Mouse (Mus musculus) embryo, embryonic 11.5 days (tissue): ENCODE data around the gene Olfr18.
"Not testable (repeated sequence)": the region's sequence is repeated elsewhere in the genome, so short reads cannot be mapped to it uniquely, and the experiment has no call there.

Source experiments
- DNase-seq: peaks from one replicate; pipeline ENCODE4 v3.0.0-alpha.2; 2012; ENCODE audit warnings: low read depth, low spot score

Gene Olfr18

DNA sequence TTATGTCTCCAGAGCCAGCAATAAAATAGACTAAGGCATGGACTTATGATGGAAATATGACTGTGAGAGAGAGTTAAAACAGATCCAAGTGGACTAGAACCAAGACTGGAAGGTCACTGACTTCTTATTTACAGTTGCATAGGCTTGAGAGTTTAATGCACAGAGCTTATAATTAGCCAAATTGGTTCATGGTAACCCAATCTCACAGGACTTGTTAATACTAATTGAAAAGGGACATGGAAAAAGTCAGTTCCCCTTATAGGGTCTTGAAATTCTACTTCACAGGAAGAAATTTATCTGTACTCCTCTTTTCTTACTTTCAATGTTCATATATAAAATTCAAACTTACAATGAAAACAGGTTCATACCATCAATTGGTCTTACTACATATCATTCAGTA is at the start of gene Olfr18:
TSS of gene Olfr18 (minus strand) at position 101 of the 400 bp plus-strand sequence.
- DNase-seq = no peak

GRCm38 (mm10) chr9:20385343-20385703 is 49.4 kb upstream of the Olfr18 start:
- no peak for DNase-seq

- peak; percentile 90 for DNase-seq
Observed at GRCm38 (mm10) chr9:20384532-20385342, 48.8 kb upstream of the Olfr18 start, which contains the start of gene Zfp560. Gene Zfp560 (minus strand): TSS chr9:20385177.

- DNase-seq = no peak
Observed at GRCm38 (mm10) chr9:20383659-20384058, 47.8 kb upstream of the Olfr18 start.

- DNase-seq = no peak
Observed at GRCm38 (mm10) chr9:20374712-20375111, 38.8 kb upstream of the Olfr18 start.

- DNase-seq = no peak
Observed at GRCm38 (mm10) chr9:20367311-20367710, 31.4 kb upstream of the Olfr18 start.

DNA sequence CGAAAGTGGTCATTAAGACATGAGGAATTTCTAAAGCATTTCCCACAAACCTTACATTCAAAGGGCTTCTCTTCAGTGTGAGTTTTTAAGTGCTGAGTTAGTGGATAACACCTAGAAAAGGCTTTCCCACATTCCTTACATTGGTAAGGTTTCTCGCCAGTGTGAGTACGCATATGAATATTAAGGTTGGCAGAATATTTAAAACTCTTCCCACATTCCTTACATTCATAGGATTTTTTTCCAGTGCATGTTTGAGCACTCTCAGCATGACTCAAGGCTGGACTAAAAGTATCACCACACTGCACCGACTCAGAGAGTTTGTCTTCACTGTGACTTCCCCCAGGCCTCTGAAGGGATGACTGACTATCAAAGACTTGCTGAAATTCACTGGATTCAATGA is 12.6 kb upstream of the Olfr18 start:
- DNase-seq = no peak

DNA sequence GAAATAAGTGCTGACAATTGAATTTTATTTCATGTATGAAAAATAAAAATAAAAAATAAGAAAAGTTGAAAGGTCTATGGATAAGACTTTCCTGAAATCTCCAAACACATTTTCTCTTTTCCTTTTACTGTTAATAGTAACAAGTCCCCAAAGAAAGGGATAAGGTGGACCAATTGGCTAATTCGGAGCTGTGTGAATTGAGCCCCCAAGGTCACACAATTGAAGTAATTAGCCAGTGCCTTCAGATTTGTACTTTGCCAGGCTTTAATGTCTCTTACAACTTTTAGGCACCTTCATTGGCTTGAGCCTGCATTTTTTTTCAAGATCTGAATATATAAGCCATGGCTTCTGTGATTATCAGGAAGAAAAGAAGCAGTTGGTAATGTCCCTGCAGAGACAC is 37.7 kb downstream of the Olfr18 start, which contains the start of gene Olfr873:
TSS of gene Olfr873 (plus strand) at position 301 of the 400 bp plus-strand sequence.
- no peak for DNase-seq

DNA sequence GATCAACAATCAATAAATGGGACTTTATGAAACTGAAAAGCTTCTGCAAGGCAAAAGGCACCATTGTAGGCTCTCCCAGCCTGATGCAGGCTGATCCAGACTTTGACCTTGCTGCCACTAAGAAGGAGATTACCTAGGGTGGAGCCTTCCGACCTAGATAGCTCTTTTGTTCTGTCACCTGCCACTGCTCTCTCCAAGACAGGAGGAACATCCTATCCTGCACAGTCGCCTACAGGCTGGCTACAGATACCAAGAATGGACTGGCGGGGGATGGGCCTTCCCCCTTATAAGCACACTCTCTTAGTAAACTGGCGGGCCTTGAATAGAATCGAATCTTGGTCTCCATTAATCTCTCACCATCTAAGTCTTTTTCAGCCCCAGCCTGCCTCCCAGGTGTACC is 40.3 kb downstream of the Olfr18 start:
- not testable (repeated sequence) for DNase-seq

DNA sequence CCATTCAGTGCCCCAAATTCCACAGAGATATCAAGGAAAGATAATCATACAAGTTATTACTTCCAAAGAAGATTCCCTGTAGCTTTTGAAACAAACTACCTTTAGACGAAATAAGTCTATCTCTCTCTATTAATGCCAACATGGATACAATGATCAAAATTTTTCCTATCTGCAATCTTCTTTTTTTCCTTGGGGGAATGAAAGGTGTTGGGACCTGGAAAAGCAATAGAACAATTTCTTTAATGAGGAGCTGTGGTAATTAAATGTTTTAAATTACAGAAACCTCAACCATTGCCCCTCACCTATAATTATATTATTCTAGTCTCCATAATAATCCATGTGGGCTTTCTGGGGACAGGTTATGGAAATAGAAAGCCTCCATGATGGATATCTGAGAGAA is 53.8 kb downstream of the Olfr18 start, which contains the start of gene Olfr39:
TSS of gene Olfr39 (plus strand) at position 301 of the 400 bp plus-strand sequence.
- DNase-seq = no peak
